Mouse (Mus musculus): ENCODE measurements around the gene Il33. TPM values are rescaled to one million over a fixed set of nuclear protein-coding genes. Genes with fewer than 3 reads are reported as not detected.

The Il33 gene
- 11.0 and 18.6 TPM in 2 replicates for polyA plus RNA-seq (2015; fragmentation: Nextera tagmentation; extraction: Ambion mirVana)

- H3K4me3 ChIP-seq (replicated peaks): 0 out of 2 replicates have a peak within 1 kb of the TSS, but pooled peaks have one; percentile 1
- peaks cover 14% of the 10 kb centered on the region for H3K4me1 ChIP-seq
- no peak within 1 kb of the TSS for H3K27ac ChIP-seq (replicated peaks)
- no peaks in the 10 kb centered on the region for H3K36me3 ChIP-seq
- no peaks in the 10 kb centered on the region for H3K9me3 ChIP-seq (replicated peaks)
- H3K9ac ChIP-seq: no peak within 1 kb of the TSS
- no peak for ATAC-seq (ENCODE audit: insufficient number of reproducible peaks, low FRiP score, low TSS enrichment, low read depth)
- H3K27me3 ChIP-seq: no peaks in the 10 kb centered on the region
- no peak within 1 kb of the TSS; the same call in 1 of the 2 replicates for H3K4me2 ChIP-seq (replicated peaks)
- WGBS: 30% methylated on average over 10 of the region's 10 CpGs
These were observed at the start of gene Il33 for GRCm38 (mm10) chr19:29924638-29925258. Gene Il33, plus strand, starts transcription at chr19:29925114.

- ATAC-seq (ENCODE audit: insufficient number of reproducible peaks, low FRiP score, low TSS enrichment, low read depth): no peak
- Histone ChIP-seq H3K36me3 (no peaks in the 10 kb centered on the region), H3K9me3 (replicated peaks) (no peaks in the 10 kb centered on the region), H3K27me3 (no peaks in the 10 kb centered on the region), H3K4me3 (replicated peaks) (no peak overlapping the region), H3K4me1 (0 out of 2 replicates have a peak, but pooled peaks cover 5% of the 10 kb centered on the region), H3K4me2 (replicated peaks) (no peak overlapping the region), H3K9ac (no peak overlapping the region), H3K27ac (replicated peaks) (no peak overlapping the region)
- whole genome bisulfite sequencing: 53% methylated on average over 10 of the region's 10 CpGs
These were observed 47.3 kb upstream of the Il33 start for GRCm38 (mm10) chr19:29877422-29878291.

DNA sequence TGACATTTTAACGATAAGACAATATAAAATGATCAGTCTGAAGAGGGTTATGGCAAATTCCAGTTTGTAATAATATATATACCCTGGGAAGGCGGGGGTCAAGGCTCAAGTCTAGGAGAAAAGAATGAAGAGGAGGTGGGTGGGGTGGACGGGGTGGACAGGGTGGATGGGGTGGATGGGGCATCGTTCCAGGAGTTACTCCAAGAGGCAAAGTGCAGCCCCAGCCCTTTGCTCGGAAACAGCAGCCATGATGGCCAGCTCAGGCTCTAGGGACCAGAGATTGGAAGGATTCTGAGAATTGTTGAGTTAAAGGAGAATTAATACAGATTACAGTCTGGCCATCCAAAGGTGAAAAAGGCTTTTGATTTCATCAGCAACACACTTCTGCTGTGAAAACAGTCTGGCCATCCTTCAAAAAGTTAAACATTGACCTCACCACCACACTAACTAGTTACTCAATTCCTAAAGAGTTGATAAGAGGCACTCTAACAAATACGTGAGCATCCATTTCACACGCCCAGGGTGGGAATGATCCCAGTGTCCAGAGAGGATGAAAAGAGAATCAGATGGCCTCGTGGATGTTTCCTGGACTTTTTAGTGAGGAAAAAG, 45.9 kb upstream of the Il33 start:
- H3K4me2 ChIP-seq (replicated peaks): no peak overlapping the region
- no peak overlapping the region for H3K27ac ChIP-seq (replicated peaks)
- no peaks in the 10 kb centered on the region for H3K9me3 ChIP-seq (replicated peaks)
- H3K9ac ChIP-seq: no peak overlapping the region
- ATAC-seq (ENCODE audit: insufficient number of reproducible peaks, low FRiP score, low TSS enrichment, low read depth): no peak
- H3K36me3 ChIP-seq: no peaks in the 10 kb centered on the region
- H3K4me1 ChIP-seq: 0 out of 2 replicates have a peak, but pooled peaks cover 5% of the 10 kb centered on the region
- WGBS: 85% methylated on average over 8 of the region's 8 CpGs
- no peaks in the 10 kb centered on the region for H3K27me3 ChIP-seq
- no peak overlapping the region for H3K4me3 ChIP-seq (replicated peaks)

GRCm38 (mm10) chr19:29880918-29881317, 44.0 kb upstream of the Il33 start:
- Histone ChIP-seq H3K27me3 (no peaks in the 10 kb centered on the region), H3K27ac (replicated peaks) (no peak overlapping the region), H3K9ac (no peak overlapping the region), H3K4me3 (replicated peaks) (no peak overlapping the region), H3K4me2 (replicated peaks) (no peak overlapping the region), H3K36me3 (no peaks in the 10 kb centered on the region), H3K4me1 (0 out of 2 replicates have a peak, but pooled peaks cover 5% of the 10 kb centered on the region), H3K9me3 (replicated peaks) (no peaks in the 10 kb centered on the region)
- ATAC-seq (ENCODE audit: insufficient number of reproducible peaks, low FRiP score, low TSS enrichment, low read depth): no peak
- WGBS: 71% methylated on average over 4 of the region's 4 CpGs

DNA sequence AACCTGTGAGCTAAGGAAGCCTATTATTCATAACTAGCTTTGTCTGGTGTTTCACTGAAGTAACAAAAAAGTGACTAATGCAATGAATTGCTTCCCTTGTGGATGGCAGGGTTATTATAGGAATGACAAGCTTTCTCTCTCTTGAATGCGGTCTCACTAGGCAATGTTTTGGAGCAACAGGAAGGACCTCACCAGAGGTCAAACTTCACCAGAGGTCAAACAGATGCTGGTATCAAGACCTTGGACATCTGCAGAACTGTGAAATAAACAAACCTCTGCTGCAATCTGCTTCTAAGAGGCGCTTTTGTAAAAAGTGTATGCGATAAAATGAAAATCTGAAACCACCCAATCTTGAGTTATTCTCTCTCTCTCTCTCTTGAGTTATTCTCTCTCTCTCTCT, 42.2 kb upstream of the Il33 start:
- no peaks in the 10 kb centered on the region for H3K4me1 ChIP-seq
- no peak overlapping the region for H3K27ac ChIP-seq (replicated peaks)
- H3K9ac ChIP-seq: no peak overlapping the region
- 74% methylated on average over 3 of the region's 3 CpGs for whole genome bisulfite sequencing
- H3K4me2 ChIP-seq (replicated peaks): no peak overlapping the region
- H3K4me3 ChIP-seq (replicated peaks): no peak overlapping the region
- no peaks in the 10 kb centered on the region for H3K9me3 ChIP-seq (replicated peaks)
- no peaks in the 10 kb centered on the region for H3K36me3 ChIP-seq
- ATAC-seq (ENCODE audit: insufficient number of reproducible peaks, low FRiP score, low TSS enrichment, low read depth): no peak
- H3K27me3 ChIP-seq: no peaks in the 10 kb centered on the region

- Histone ChIP-seq H3K4me1 (no peaks in the 10 kb centered on the region), H3K27ac (replicated peaks) (no peak overlapping the region), H3K9me3 (replicated peaks) (no peaks in the 10 kb centered on the region), H3K4me3 (replicated peaks) (no peak overlapping the region), H3K4me2 (replicated peaks) (no peak overlapping the region), H3K36me3 (no peaks in the 10 kb centered on the region), H3K27me3 (no peaks in the 10 kb centered on the region), H3K9ac (no peak overlapping the region)
- WGBS: 59% methylated on average over 6 of the region's 6 CpGs
- ATAC-seq (ENCODE audit: insufficient number of reproducible peaks, low FRiP score, low TSS enrichment, low read depth): no peak
These were observed 39.4 kb upstream of the Il33 start for GRCm38 (mm10) chr19:29885548-29885947.

DNA sequence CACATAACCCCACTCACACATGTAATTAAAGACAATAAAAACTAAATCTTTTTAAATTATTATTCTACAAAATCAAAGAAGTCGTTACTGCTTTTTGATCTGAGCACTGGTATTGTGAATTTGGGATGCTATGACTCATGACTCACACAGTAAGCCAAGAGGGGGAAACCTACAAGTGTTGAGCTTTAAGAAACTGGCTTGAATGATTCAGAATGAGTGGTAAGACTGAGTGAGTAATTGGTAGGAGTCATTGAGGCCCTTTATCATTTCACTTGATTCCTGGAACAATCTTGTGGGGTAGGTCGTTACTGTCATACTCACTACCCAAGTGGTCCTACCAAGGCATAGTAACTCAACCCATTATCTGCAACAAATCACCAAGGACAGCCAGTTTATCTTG, 37.4 kb upstream of the Il33 start:
- Histone ChIP-seq H3K9ac (no peak overlapping the region), H3K27me3 (no peaks in the 10 kb centered on the region), H3K36me3 (no peaks in the 10 kb centered on the region), H3K27ac (replicated peaks) (no peak overlapping the region), H3K9me3 (replicated peaks) (no peaks in the 10 kb centered on the region), H3K4me2 (replicated peaks) (no peak overlapping the region), H3K4me3 (replicated peaks) (no peak overlapping the region), H3K4me1 (no peaks in the 10 kb centered on the region)
- no peak for ATAC-seq (ENCODE audit: insufficient number of reproducible peaks, low FRiP score, low TSS enrichment, low read depth)
- 92% methylated on average over 2 of the region's 2 CpGs for WGBS

DNA sequence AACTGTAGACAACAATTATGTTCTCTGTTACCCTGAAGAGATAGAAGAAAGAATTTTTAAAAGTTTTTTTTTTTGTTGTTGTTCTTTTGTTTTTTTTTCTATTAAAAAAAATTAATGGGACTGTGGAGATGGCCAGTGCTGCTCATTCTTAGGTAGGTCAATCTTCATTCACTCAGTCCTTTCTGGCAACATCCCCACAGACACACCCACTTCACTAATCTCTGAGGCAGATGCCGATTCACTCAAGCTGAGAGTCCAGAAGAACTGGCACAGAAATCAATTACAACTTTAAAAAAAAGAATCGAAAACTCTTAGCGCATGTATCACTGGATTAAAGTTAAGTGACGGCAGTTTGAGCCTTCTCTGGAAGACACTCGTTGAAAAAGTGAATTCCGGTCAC, 36.0 kb upstream of the Il33 start:
- no peaks in the 10 kb centered on the region for H3K36me3 ChIP-seq
- ATAC-seq (ENCODE audit: insufficient number of reproducible peaks, low FRiP score, low TSS enrichment, low read depth): no peak
- 79% methylated on average over 6 of the region's 6 CpGs for WGBS

DNA sequence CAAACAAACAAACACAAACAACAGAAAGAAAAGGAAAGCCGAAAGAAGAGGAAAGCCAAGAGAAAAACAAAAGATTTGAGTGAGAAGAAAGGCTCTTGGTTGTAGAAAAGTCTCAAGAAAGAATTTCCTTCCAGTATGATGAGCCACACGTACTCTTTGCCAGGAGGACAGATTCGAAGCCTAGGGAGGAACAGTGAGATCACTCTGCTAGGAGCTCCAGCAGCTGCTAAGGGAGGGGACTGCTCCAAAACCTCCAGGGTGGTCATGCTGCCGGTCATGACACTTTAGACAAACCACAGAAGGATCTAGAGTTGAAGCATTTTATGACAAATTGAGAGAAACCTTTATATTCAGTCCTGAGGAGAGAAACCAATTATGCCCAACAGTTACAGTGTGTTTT, 32.9 kb upstream of the Il33 start:
- WGBS: 62% methylated on average over 4 of the region's 4 CpGs
- no peak overlapping the region for H3K9ac ChIP-seq
- no peaks in the 10 kb centered on the region for H3K36me3 ChIP-seq
- H3K4me3 ChIP-seq (replicated peaks): no peak overlapping the region
- H3K27me3 ChIP-seq: no peaks in the 10 kb centered on the region
- no peak overlapping the region for H3K4me2 ChIP-seq (replicated peaks)
- no peaks in the 10 kb centered on the region for H3K4me1 ChIP-seq
- no peak for ATAC-seq (ENCODE audit: insufficient number of reproducible peaks, low FRiP score, low TSS enrichment, low read depth)
- H3K27ac ChIP-seq (replicated peaks): no peak overlapping the region
- no peaks in the 10 kb centered on the region for H3K9me3 ChIP-seq (replicated peaks)

More for the DNA sequence above, 36.0 kb upstream of the Il33 start:
- no peaks in the 10 kb centered on the region for H3K9me3 ChIP-seq (replicated peaks)
- no peaks in the 10 kb centered on the region for H3K4me1 ChIP-seq
- no peak overlapping the region for H3K9ac ChIP-seq
- H3K4me2 ChIP-seq (replicated peaks): no peak overlapping the region
- no peak overlapping the region for H3K27ac ChIP-seq (replicated peaks)
- no peak overlapping the region for H3K4me3 ChIP-seq (replicated peaks)
- H3K27me3 ChIP-seq: no peaks in the 10 kb centered on the region

- Histone ChIP-seq H3K4me1 (no peaks in the 10 kb centered on the region), H3K27me3 (no peaks in the 10 kb centered on the region), H3K36me3 (no peaks in the 10 kb centered on the region), H3K4me3 (replicated peaks) (no peak overlapping the region), H3K4me2 (replicated peaks) (no peak overlapping the region), H3K9ac (no peak overlapping the region), H3K9me3 (replicated peaks) (no peaks in the 10 kb centered on the region), H3K27ac (replicated peaks) (no peak overlapping the region)
- ATAC-seq (ENCODE audit: insufficient number of reproducible peaks, low FRiP score, low TSS enrichment, low read depth): no peak
- 51% methylated on average over 6 of the region's 6 CpGs for WGBS
These were observed 32.1 kb upstream of the Il33 start for GRCm38 (mm10) chr19:29892786-29893185.

GRCm38 (mm10) chr19:29893718-29894273, 31.1 kb upstream of the Il33 start:
- no peak for ATAC-seq (ENCODE audit: insufficient number of reproducible peaks, low FRiP score, low TSS enrichment, low read depth)
- Histone ChIP-seq H3K4me1 (no peaks in the 10 kb centered on the region), H3K27me3 (no peaks in the 10 kb centered on the region), H3K9me3 (replicated peaks) (no peaks in the 10 kb centered on the region), H3K9ac (no peak overlapping the region), H3K4me2 (replicated peaks) (no peak overlapping the region), H3K27ac (replicated peaks) (no peak overlapping the region), H3K36me3 (no peaks in the 10 kb centered on the region), H3K4me3 (replicated peaks) (no peak overlapping the region)
- 64% methylated on average over 4 of the region's 4 CpGs for WGBS
